Mouse (Mus musculus): ENCODE measurements around the gene Tgfbr3.

- TF ChIP-seq CTCF (IDR thresholded peaks at IDR 0.05; ENCODE audit: borderline replicate concordance, control insufficient read depth, extremely low read depth, insufficient read depth, low read length, poor library complexity) (no peak), POLR2A (IDR thresholded peaks at IDR 0.05; ENCODE audit: control insufficient read depth, extremely low read depth, insufficient read depth, low read length, poor library complexity) (no peak)
Measured at GRCm38 (mm10) chr5:107200853-107201341, 88.5 kb downstream of the Tgfbr3 start.
